Comparison of ENCODE assay signal across 9 mouse cellular contexts in the genomic region with DNA sequence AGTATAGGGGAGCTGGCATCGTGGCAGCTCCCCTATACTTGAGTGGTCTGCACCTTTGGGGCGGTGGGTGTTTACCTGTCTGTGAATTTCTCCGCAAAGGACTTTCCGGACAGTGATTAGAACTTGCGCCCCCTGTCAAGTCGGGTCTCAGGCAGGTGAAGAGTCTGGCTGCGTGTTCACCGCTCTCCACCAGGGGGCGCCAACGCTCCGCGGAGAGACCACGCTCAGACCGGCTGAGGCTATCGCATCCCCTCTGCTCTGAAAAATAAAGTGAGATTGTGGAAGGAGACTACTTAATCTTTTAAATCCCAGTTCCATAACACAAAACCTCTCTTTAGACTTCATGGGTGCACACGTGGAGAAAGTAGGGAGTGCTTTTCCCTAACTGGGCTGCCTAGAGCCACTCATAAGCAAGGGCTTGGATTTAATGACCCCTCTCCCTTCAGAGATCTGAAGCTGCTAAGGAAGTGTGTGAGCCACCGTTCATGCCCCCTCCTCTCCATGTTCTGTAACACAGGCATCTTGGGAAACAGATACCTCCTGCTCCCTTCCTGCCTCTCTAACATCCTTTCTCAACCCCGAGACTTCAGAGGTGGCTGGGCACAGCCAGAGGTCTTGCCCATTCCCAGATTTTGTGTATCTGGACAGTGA. TPM values are rescaled to one million over a fixed set of nuclear protein-coding genes. Genes with fewer than 3 reads are reported as not detected.
DNase-seq lines count a peak whose midpoint lies in the region; ATAC-seq lines count a peak whose summit lies in the region.
"Had no signal": no experiment of that assay in that cellular context is flagged by ENCODE, and none has a peak within 500 bp of the region (broad histone marks: within the 10 kb centered on the region; RNA-seq: fewer than 3 reads in every experiment).

No protein-coding gene starts in this region.

- H3K4me3 ChIP-seq in hindbrain, embryonic 12.5 days = no peak overlapping the region

- peaks cover 23% of the 10 kb centered on the region; the same call in 1 of the 2 replicates for H3K27me3 ChIP-seq in hindbrain, embryonic 12.5 days

- no peaks in the 10 kb centered on the region for H3K36me3 ChIP-seq in hindbrain, embryonic 12.5 days

- ATAC-seq in hindbrain, embryonic 12.5 days (ENCODE audit: low FRiP score) = 0 out of 2 replicates have a peak, but pooled peaks have one; percentile 59
- ATAC-seq in megakaryocyte-erythroid progenitor cell, adult 5-6 weeks (replicated peaks; ENCODE audit: low FRiP score, low TSS enrichment, poor library complexity, severe bottlenecking) = peak; percentile 85

- 7% methylated on average over 18 of the region's 18 CpGs for WGBS in hindbrain, embryonic 12.5 days

- no peak overlapping the region for H3K9ac ChIP-seq in hindbrain, embryonic 12.5 days

- H3K4me2 ChIP-seq in hindbrain, embryonic 12.5 days (replicated peaks) = no peak overlapping the region

- no peaks in the 10 kb centered on the region for H3K9me3 ChIP-seq in hindbrain, embryonic 12.5 days (replicated peaks)

- no peak overlapping the region for H3K27ac ChIP-seq in hindbrain, embryonic 12.5 days
- H3K27ac ChIP-seq: macrophage had no signal

- peak; percentile 70 for DNase-seq in Muller cell, postnatal 12 days (ENCODE audit: inconsistent ontology term)
- DNase-seq in cerebellum, adult 11-12 months = peak; percentile 36
- peak; percentile 71 for DNase-seq in forelimb bud, embryonic 11.5 days (ENCODE audit: low read depth, low spot score)
- DNase-seq in layer of hippocampus, postnatal 14 days (ENCODE audit: low spot score in 2 of 2) = peak; percentile 82 to 88
- peak; percentile 73 for DNase-seq in right cerebral cortex, postnatal 25 days
- peak; percentile 54 to 68 for DNase-seq in urinary bladder, postnatal 36 days (ENCODE audit: low spot score in 2 of 2)

- peaks cover 21% of the 10 kb centered on the region for H3K4me1 ChIP-seq in hindbrain, embryonic 12.5 days

RNA-seq across cellular contexts. Expression of gene Blcap, which starts 34.1 kb away (rescaled TPM):
- polyA plus RNA-seq in hindbrain, embryonic 12.5 days (2016; fragmentation: Nextera tagmentation; extraction: Ambion mirVana) = 139 and 140 TPM in 2 replicates
- total RNA-seq in layer of hippocampus, postnatal 14 days (2021) = 100 to 1,000 TPM; 129 to 130 TPM
- 22.9 and 26.2 TPM in 2 replicates for total RNA-seq in megakaryocyte-erythroid progenitor cell, adult 5-6 weeks (2014; fragmentation: Nextera tagmentation)
- 14.6 and 16.3 TPM in 2 replicates for total RNA-seq in megakaryocyte-erythroid progenitor cell, adult 5-6 weeks (2017)

RNA-seq across cellular contexts. Expression of gene Nnat, which starts 45.3 kb away (rescaled TPM):
- polyA plus RNA-seq in hindbrain, embryonic 12.5 days (2016; fragmentation: Nextera tagmentation; extraction: Ambion mirVana) = 3,841 and 3,900 TPM in 2 replicates
- total RNA-seq in layer of hippocampus, postnatal 14 days (2021) = 1,000 to 10,000 TPM; 1,202 to 1,260 TPM
- total RNA-seq in megakaryocyte-erythroid progenitor cell, adult 5-6 weeks (2014; fragmentation: Nextera tagmentation) = not detected in 2 replicates
- total RNA-seq in megakaryocyte-erythroid progenitor cell, adult 5-6 weeks (2017) = not detected in 2 replicates
- polyA plus RNA-seq: macrophage had no signal

Comparison
In these comparisons a context has a peak if more than half of its experiments do, and no peak if none do; other contexts are left out.
1. RNA of gene Blcap, which starts 34.1 kb away (total RNA-seq): 129 to 130 TPM in layer of hippocampus, postnatal 14 days; 14.6 to 26.2 TPM in megakaryocyte-erythroid progenitor cell, adult 5-6 weeks; every median in the first group is over 4 times any median in the second.
2. RNA of gene Nnat, which starts 45.3 kb away (total RNA-seq): 1,202 to 1,260 TPM in layer of hippocampus, postnatal 14 days; not detected in megakaryocyte-erythroid progenitor cell, adult 5-6 weeks; every median in the first group is over 1,000 times any median in the second.
3. Peak in every context shown above with its lines, with median percentiles within 50 percentile points of each other: DNase-seq.